Mouse (Mus musculus) liver, embryonic 15.5 days (tissue): ENCODE results near the gene Podn. TPM values are rescaled to one million over a fixed set of nuclear protein-coding genes. Genes with fewer than 3 reads are reported as not detected.

Experiments
- ATAC-seq: fragments of 200-750 bp; cut with Nextera tagmentation; 2 replicates; pipeline ENCODE4 v1.8.0; 2017; ENCODE audit warnings: moderate number of reproducible peaks, mild to moderate bottlenecking, moderate library complexity; ENCODE audit not compliant: insufficient read depth
- H3K27ac ChIP-seq: fragments of 300-500 bp; sonication (generic); replicated peaks from 2 replicates; pipeline ENCODE4 v1.5.1; 2015; ENCODE audit warnings: mild to moderate bottlenecking, inconsistent platforms
- H3K27me3 ChIP-seq: fragments of 300-500 bp; sonication (generic); 2 replicates; pipeline ENCODE4 v1.6.1; 2015; ENCODE audit warnings: mild to moderate bottlenecking, inconsistent platforms
- H3K36me3 ChIP-seq: fragments of 300-500 bp; sonication (generic); replicated peaks from 2 replicates; pipeline ENCODE4 v1.6.1; 2015; ENCODE audit warnings: moderate library complexity, mild to moderate bottlenecking, inconsistent platforms
- H3K4me1 ChIP-seq: fragments of 300-500 bp; sonication (generic); replicated peaks from 2 replicates; pipeline ENCODE4 v1.6.1; 2015; ENCODE audit warnings: inconsistent platforms
- H3K4me2 ChIP-seq: fragments of 300-500 bp; sonication (generic); 2 replicates; pipeline ENCODE4 v1.6.1; 2015; ENCODE audit warnings: moderate library complexity, mild to moderate bottlenecking, inconsistent platforms
- H3K4me3 ChIP-seq: fragments of 300-500 bp; sonication (generic); replicated peaks from 2 replicates; pipeline ENCODE4 v1.5.1; 2015; ENCODE audit warnings: mild to moderate bottlenecking, inconsistent platforms
- H3K9ac ChIP-seq: fragments of 300-500 bp; sonication (generic); 2 replicates; pipeline ENCODE4 v1.6.1; 2015; ENCODE audit warnings: moderate library complexity, mild to moderate bottlenecking, inconsistent platforms
- H3K9me3 ChIP-seq: fragments of 300-500 bp; sonication (generic); replicated peaks from 2 replicates; pipeline ENCODE4 v1.6.1; 2016; ENCODE audit warnings: inconsistent platforms
- WGBS: fragments of 180-500 bp; shearing (Covaris S2); methylation state at CpG from one replicate; pipeline ENCODE4 v1.1.7; 2015; ENCODE audit warnings: mixed read lengths; ENCODE audit not compliant: insufficient replicate concordance; 5-methylcytosine and 5-hydroxymethylcytosine counted together
- polyA plus RNA-seq: library from polyadenylated mRNA; unstranded; fragments of >200 nt; fragmentation: Nextera tagmentation; extraction: Ambion mirVana; gene quantifications from 2 replicates; pipeline ENCODE4 v1.2.1, GENCODE M21; 2015

The Podn gene
- polyA plus RNA-seq, 1 experiment from 2014 or later: 0.17 TPM

DNA sequence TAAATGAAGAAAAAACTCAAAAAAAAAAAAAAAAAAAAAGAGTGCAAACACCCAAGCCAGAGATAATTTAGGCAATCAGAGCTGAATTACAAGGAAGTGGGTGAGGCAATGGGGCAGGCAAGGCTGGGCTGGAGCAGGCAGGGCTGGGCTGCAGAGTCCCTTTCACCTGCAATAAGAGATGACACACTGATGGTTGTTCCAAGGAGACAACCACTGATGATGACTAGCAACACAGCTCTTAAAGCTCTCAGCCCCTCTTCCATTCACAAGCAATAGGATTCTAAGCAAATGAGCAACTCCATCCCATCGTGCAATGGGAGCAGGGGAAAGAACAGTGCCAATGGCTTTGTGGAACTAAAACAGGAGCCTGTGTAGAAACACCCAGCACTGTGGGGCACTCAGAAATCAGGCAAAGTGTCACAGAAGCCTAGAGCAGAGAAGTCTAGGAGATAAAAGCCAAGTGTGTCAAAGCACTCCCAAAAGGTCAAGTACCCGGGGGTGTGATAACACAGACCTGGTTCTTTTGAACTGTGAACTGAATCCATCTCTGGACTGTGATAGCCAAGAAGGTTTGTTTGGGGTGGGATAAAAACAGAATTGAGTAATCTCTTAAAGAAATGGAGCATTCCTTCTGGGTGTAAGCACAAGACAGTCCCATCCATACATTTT is 30.9 kb downstream of the Podn start:
- no peak for ATAC-seq
- Histone ChIP-seq H3K27me3 (no peaks in the 10 kb centered on the region), H3K4me2 (no peak overlapping the region), H3K36me3 (peaks cover 52% of the 10 kb centered on the region), H3K9ac (no peak overlapping the region), H3K4me1 (peaks cover 15% of the 10 kb centered on the region), H3K9me3 (no peaks in the 10 kb centered on the region), H3K27ac (peak overlapping the region; percentile 45; the same call in 1 of the 2 replicates), H3K4me3 (no peak overlapping the region)
- 66% methylated on average over 2 of the region's 2 CpGs for WGBS

DNA sequence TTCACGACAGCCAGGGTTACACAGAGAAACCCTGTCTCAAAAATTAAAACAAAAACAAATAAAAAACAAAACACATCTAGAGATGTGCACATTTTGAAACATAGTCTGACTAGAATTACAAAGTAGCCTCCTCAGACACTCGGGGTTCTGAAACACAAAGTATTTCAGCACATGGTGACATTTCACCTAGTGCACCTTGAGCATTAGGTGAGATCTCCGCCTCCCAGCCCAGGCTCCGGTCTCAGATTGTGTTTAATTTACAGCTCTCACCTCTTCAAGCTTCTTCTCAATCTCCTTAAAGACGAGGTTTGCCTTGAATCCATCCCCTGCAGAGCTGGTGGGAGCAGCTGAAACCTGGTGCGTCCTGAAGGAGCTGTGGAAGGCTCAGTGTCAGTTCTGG is 32.6 kb downstream of the Podn start:
- Histone ChIP-seq H3K9me3 (no peaks in the 10 kb centered on the region), H3K9ac (no peak overlapping the region), H3K27ac (0 out of 2 replicates have a peak overlapping the region, but pooled peaks have one; percentile 53), H3K4me3 (no peak overlapping the region), H3K4me2 (no peak overlapping the region; the same call in 1 of the 2 replicates), H3K4me1 (peaks cover 13% of the 10 kb centered on the region), H3K36me3 (peaks cover 69% of the 10 kb centered on the region), H3K27me3 (no peaks in the 10 kb centered on the region)
- ATAC-seq: no peak
- WGBS: 74% methylated on average over 6 of the region's 6 CpGs

DNA sequence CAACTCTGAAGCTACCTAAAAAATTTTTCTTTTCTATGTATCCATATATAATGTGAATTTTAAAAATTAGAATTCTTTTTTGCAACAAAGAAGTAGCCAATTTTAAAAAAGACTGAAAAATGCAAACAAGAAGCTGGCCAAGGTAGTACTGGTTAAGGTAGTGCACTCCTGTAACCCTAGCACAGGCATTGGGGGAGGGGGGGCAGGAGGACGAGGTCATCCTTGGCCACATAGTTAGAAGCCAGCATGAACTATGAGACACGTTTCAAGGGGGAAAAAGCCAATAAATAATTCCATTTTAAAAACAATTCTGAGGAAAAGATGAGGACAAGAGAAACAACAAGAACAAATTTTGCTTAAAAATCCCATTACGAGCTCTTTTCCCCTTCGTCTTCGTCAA is 33.7 kb downstream of the Podn start:
- Histone ChIP-seq H3K4me1 (peaks cover 10% of the 10 kb centered on the region), H3K4me2 (no peak overlapping the region), H3K36me3 (peaks cover 68% of the 10 kb centered on the region), H3K9ac (no peak overlapping the region), H3K27me3 (no peaks in the 10 kb centered on the region), H3K4me3 (no peak overlapping the region), H3K27ac (no peak overlapping the region), H3K9me3 (no peaks in the 10 kb centered on the region)
- ATAC-seq: no peak
- 83% methylated on average over 5 of the region's 5 CpGs for WGBS

DNA sequence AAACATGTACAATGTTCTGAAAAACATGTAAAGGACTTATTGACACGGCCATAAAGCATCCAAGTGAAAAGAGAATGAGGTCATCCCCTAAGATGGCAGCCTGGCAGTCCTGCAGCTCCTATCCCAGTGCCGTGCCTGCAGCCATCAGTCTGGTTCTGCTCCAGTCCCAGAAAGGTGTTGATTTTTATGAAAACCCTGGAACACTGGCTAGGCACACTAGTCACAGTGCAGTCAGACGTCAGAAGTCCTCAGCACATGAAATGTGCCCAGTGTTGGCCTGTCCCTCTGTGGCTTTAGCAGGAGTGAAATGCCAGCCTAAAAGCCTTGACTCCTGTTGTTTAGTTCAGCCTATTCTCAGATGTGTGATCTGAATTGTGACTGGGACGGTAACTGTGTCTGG is 35.5 kb downstream of the Podn start:
- no peak overlapping the region for H3K27ac ChIP-seq

DNA sequence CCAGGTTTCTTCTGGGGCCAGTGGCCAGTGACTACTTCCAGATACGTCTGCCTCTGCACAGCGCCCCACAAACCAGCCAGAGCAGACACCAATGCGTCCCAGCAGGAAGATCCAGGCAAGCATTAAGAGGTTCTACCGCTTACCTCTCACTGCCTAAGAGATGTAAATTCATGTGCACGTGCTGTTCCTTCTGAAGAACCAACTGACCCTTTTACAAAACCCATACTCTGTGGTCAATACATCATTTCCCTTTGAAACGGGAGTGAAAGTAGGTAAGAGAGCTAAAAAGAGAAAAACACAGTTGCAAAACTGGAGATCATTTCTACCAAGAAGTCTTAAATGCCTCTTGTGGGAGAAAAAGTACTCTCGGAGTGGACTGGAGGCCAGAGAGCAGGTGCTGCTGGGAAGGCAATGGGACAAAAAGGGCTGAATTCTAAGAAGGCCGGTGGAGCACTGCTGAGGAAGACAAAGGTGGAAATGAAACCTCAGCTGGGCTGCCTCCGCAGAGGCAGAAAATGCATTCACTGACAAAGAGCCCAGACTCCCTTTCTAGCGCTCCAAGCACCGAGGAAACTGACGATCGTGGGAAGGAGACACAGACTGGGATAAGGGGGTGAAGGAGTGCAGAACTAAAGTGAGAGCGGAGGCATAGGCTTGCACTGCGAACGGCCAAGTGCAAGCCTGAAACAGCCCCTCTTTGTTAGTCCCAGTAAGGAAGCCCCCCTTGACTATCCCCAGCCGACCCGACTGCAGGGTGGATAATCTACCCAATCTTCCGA is 36.5 kb downstream of the Podn start:
- H3K4me2 ChIP-seq: no peak overlapping the region
- WGBS: 78% methylated on average over 19 of the region's 19 CpGs
- no peak for ATAC-seq
- H3K4me1 ChIP-seq: no peaks in the 10 kb centered on the region
- peaks cover 70% of the 10 kb centered on the region for H3K36me3 ChIP-seq
- H3K9me3 ChIP-seq: no peaks in the 10 kb centered on the region
- H3K27me3 ChIP-seq: no peaks in the 10 kb centered on the region
- no peak overlapping the region for H3K4me3 ChIP-seq
- H3K9ac ChIP-seq: no peak overlapping the region
- no peak overlapping the region for H3K27ac ChIP-seq

More for the DNA sequence above, 35.5 kb downstream of the Podn start:
- no peaks in the 10 kb centered on the region for H3K27me3 ChIP-seq
- H3K4me2 ChIP-seq: no peak overlapping the region
- H3K4me3 ChIP-seq: no peak overlapping the region
- peaks cover 67% of the 10 kb centered on the region for H3K36me3 ChIP-seq
- H3K9ac ChIP-seq: no peak overlapping the region
- ATAC-seq: no peak
- H3K4me1 ChIP-seq: peaks cover 7% of the 10 kb centered on the region; the same call in 1 of the 2 replicates
- 72% methylated on average over 4 of the region's 4 CpGs for WGBS
- H3K9me3 ChIP-seq: no peaks in the 10 kb centered on the region

DNA sequence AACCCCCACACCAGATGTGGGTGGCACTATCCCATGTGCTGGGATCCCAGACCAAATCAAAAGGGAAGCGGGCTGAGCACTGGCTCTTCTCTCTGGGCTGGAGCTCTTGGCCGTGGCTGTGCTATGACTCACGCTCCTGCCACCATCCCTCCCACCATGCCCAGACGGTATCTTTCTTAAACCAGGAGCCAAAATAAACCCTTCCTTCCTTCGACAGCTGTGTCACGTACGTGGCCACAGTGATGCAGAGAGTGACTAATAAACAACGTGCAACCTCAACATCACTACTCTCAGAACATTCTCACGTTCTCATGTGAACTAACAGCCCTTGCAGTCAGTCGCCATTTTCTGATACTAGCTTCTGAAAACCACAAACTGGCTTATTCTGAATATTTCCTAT is 38.1 kb downstream of the Podn start:
- 64% methylated on average over 10 of the region's 10 CpGs for WGBS
- H3K36me3 ChIP-seq: peaks cover 79% of the 10 kb centered on the region
- no peaks in the 10 kb centered on the region for H3K27me3 ChIP-seq
- H3K4me3 ChIP-seq: no peak overlapping the region
- H3K27ac ChIP-seq: no peak overlapping the region
- no peaks in the 10 kb centered on the region for H3K9me3 ChIP-seq
- ATAC-seq: no peak
- H3K4me2 ChIP-seq: no peak overlapping the region
- no peaks in the 10 kb centered on the region for H3K4me1 ChIP-seq
- no peak overlapping the region for H3K9ac ChIP-seq

DNA sequence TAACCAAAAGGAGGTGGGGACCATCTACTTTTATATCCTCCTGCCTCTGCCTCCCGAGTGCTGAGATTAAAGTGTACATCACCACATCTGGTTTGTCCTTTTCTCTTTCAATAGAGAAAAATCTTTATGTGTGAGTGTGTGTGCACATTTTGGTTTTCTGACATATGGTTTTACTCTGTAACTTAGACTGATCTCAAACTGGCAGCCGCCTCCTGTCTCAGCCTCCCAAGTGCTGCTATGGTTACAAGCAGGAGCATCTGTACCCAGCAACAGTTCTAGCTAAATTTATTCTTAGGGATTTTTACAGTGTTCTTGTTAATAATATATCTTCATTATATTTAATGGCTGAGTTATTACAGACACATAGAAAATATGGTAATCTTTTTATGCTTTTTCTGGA is 39.0 kb downstream of the Podn start:
- H3K4me1 ChIP-seq: no peaks in the 10 kb centered on the region
- no peak for ATAC-seq
- no peak overlapping the region for H3K9ac ChIP-seq
- WGBS: 72% methylated on average over 2 of the region's 2 CpGs
- H3K27ac ChIP-seq: no peak overlapping the region
- no peak overlapping the region for H3K4me2 ChIP-seq
- H3K9me3 ChIP-seq: no peaks in the 10 kb centered on the region
- no peak overlapping the region for H3K4me3 ChIP-seq
- H3K36me3 ChIP-seq: peaks cover 80% of the 10 kb centered on the region
- H3K27me3 ChIP-seq: no peaks in the 10 kb centered on the region

DNA sequence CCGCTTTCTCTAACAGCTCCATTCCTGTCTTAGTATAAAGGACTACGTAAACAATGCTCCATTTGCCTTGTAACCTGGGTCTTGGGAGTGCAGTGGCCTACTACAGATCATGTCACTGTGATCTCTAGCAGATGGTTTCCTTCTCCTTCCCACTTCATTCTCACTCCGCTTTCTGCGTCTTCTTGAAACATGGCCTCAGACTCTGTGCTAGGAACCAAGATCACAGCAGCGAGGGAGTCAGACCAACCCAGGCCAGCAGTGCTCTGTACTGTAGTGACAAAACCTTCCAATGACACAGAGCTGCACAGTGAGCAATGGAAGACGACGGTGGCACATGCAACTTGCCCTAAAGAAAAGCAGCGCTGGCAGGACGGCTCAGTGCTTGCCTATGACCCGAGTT is 40.4 kb downstream of the Podn start:
- 81% methylated on average over 10 of the region's 10 CpGs for WGBS

DNA sequence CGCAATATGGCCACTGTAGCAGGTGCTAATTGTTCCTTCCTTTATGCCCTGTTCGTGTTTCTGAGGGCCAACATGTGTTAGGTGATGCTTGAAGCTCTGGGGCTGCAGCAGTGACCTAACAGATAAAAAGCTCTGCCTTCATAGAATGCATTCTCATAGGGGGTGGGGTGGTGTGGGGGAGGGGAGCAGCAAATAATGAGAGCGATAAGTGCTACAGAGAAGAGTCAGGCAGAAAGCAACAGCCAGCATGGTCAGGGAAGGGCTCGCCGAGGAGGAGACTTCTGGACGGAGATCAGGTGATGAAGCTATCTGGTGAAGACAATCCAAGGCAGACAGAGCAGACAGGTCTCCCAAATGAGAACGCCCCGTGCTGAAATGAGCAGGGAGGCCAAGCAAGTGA is 43.6 kb downstream of the Podn start:
- Histone ChIP-seq H3K27me3 (no peaks in the 10 kb centered on the region), H3K9me3 (no peaks in the 10 kb centered on the region), H3K36me3 (peaks cover 82% of the 10 kb centered on the region), H3K4me3 (no peak overlapping the region), H3K4me1 (no peaks in the 10 kb centered on the region), H3K9ac (no peak overlapping the region), H3K27ac (no peak overlapping the region), H3K4me2 (no peak overlapping the region)
- ATAC-seq: no peak
- 81% methylated on average over 8 of the region's 8 CpGs for WGBS

More for the DNA sequence above, 40.4 kb downstream of the Podn start:
- Histone ChIP-seq H3K4me3 (no peak overlapping the region), H3K9me3 (no peaks in the 10 kb centered on the region), H3K9ac (no peak overlapping the region), H3K36me3 (peaks cover 80% of the 10 kb centered on the region), H3K27me3 (no peaks in the 10 kb centered on the region), H3K4me1 (no peaks in the 10 kb centered on the region), H3K4me2 (no peak overlapping the region), H3K27ac (no peak overlapping the region)
- ATAC-seq: no peak

DNA sequence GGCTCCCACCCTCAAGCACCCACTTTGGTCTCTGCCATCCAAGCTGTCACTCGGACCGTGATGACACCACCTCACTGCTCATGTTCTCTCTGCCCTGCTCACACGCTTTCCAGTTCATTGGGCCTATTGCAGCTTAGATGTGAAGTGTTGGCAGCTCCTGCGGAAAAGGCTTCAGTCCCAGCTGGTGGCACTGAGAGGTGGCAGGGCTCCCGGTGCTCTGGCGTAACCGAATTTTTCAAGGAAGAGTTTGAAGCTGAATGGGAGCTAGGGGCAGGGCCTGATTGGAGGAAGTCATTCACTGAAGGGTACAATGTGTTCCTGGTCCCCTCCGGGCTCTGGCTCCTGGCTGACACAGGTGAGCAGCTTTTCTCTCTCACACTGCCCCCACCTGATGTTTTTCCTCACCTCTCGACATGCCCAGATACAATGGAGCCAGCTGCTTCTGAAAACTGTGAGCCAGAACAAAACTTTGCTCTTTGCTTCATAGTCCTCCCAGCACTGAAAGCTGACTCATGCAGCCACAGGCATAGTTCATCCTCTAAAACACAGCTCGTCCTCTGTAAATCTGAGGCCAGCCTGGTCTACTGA is 44.5 kb downstream of the Podn start:
- Histone ChIP-seq H3K27me3 (no peaks in the 10 kb centered on the region), H3K4me1 (no peaks in the 10 kb centered on the region), H3K4me2 (no peak overlapping the region), H3K4me3 (no peak overlapping the region), H3K27ac (no peak overlapping the region), H3K9me3 (no peaks in the 10 kb centered on the region), H3K9ac (no peak overlapping the region), H3K36me3 (peaks cover 84% of the 10 kb centered on the region)
- no peak for ATAC-seq
- WGBS: 80% methylated on average over 10 of the region's 10 CpGs

DNA sequence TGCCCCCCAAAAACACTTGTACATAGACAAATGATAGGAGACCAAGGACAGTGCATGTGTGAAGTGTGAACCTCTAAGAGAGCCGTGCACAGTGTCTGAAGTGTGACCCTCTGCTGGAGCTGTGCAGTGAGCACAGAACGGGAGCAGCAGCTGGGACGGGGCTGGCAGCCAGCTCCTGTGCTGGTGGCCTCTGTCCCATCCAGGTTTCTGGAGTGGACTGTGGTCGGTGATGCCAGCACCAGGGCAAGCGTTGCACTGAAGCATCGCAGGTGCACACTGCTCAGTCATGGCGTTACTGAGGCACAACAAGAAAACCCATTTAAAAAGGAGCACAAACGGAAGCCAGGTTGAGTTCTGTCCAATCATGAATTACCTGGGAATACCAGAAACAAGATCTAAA is 50.1 kb downstream of the Podn start:
- H3K36me3 ChIP-seq: peaks cover 69% of the 10 kb centered on the region
- H3K4me1 ChIP-seq: no peaks in the 10 kb centered on the region
- H3K27me3 ChIP-seq: no peaks in the 10 kb centered on the region
- no peak overlapping the region for H3K27ac ChIP-seq
- no peak overlapping the region for H3K4me3 ChIP-seq
- no peak overlapping the region for H3K9ac ChIP-seq
- no peaks in the 10 kb centered on the region for H3K9me3 ChIP-seq
- no peak for ATAC-seq
- no peak overlapping the region for H3K4me2 ChIP-seq
- 83% methylated on average over 8 of the region's 8 CpGs for WGBS
